Mouse (Mus musculus): ENCODE results near the gene Synpo2l.

DNA sequence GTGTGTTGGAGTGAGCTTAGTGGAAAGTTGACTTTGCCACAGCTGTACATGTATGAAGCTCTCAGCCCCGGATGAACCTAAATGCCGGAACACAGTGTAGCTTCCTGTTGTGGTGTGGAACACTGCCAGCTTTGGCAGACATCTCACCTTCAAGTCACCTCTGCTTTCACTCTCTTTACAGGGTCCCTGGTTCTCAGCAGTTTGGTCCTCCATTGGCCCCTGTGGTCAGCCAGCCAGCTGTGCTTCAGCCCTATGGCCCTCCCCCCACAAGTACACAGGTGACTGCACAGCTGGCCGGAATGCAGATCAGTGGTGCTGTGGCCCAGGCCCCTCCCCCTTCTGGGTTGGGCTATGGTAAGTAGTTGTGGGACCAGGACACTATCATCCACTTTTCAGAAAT, 14.3 kb upstream of the Synpo2l start:
- TF ChIP-seq CTCF (IDR thresholded peaks at IDR 0.05; ENCODE audit: low read depth, low read length) (no peak), POLR2A (IDR thresholded peaks at IDR 0.05; ENCODE audit: borderline replicate concordance, low read depth, low read length) (no peak)
